Mouse (Mus musculus): ENCODE measurements around the gene Pacs2. TPM values are rescaled to one million over a fixed set of nuclear protein-coding genes. Genes with fewer than 3 reads are reported as not detected.

Gene Pacs2
- polyA plus RNA-seq, 1 experiment from 2014 or later = 11.7 TPM

- no peaks in the 10 kb centered on the region for H3K27me3 ChIP-seq (replicated peaks)
- ATAC-seq = peak; percentile 53
- peaks cover 7% of the 10 kb centered on the region; the same call in 1 of the 2 replicates for H3K4me1 ChIP-seq (replicated peaks)
- peaks cover 26% of the 10 kb centered on the region for H3K36me3 ChIP-seq
- WGBS = 41% methylated on average over 9 of the region's 9 CpGs
- H3K27ac ChIP-seq = peak overlapping the region; percentile 54
- H3K9ac ChIP-seq = no peak overlapping the region
- no peak overlapping the region for H3K4me2 ChIP-seq (replicated peaks)
- no peak overlapping the region for H3K4me3 ChIP-seq (replicated peaks)
- no peaks in the 10 kb centered on the region for H3K9me3 ChIP-seq
Observed at GRCm38 (mm10) chr12:113051628-113052403, 37.5 kb downstream of the Pacs2 start.

- Histone ChIP-seq H3K36me3 (peaks cover 34% of the 10 kb centered on the region), H3K9me3 (no peaks in the 10 kb centered on the region), H3K27me3 (replicated peaks) (no peaks in the 10 kb centered on the region), H3K4me2 (replicated peaks) (no peak overlapping the region), H3K9ac (no peak overlapping the region), H3K27ac (no peak overlapping the region), H3K4me1 (replicated peaks) (peaks cover 6% of the 10 kb centered on the region; the same call in 1 of the 2 replicates), H3K4me3 (replicated peaks) (no peak overlapping the region)
- 89% methylated on average over 8 of the region's 8 CpGs for WGBS
- ATAC-seq = no peak
Observed at GRCm38 (mm10) chr12:113056089-113056488, 41.8 kb downstream of the Pacs2 start.

- ATAC-seq = 0 out of 2 replicates have a peak, but pooled peaks have one; percentile 10
- Histone ChIP-seq H3K4me1 (replicated peaks) (no peaks in the 10 kb centered on the region), H3K4me2 (replicated peaks) (no peak overlapping the region), H3K36me3 (peaks cover 33% of the 10 kb centered on the region), H3K4me3 (replicated peaks) (no peak overlapping the region), H3K9ac (no peak overlapping the region), H3K27ac (no peak overlapping the region), H3K27me3 (replicated peaks) (no peaks in the 10 kb centered on the region), H3K9me3 (no peaks in the 10 kb centered on the region)
- 95% methylated on average over 5 of the region's 5 CpGs for WGBS
Observed at GRCm38 (mm10) chr12:113060178-113060577, 45.9 kb downstream of the Pacs2 start.

- Histone ChIP-seq H3K9me3 (no peaks in the 10 kb centered on the region), H3K27ac (no peak overlapping the region), H3K4me3 (replicated peaks) (no peak overlapping the region), H3K9ac (no peak overlapping the region), H3K27me3 (replicated peaks) (no peaks in the 10 kb centered on the region), H3K36me3 (peaks cover 33% of the 10 kb centered on the region), H3K4me2 (replicated peaks) (no peak overlapping the region), H3K4me1 (replicated peaks) (no peaks in the 10 kb centered on the region)
- ATAC-seq = no peak
- 82% methylated on average over 9 of the region's 9 CpGs for WGBS
Observed at GRCm38 (mm10) chr12:113061606-113062005, 47.3 kb downstream of the Pacs2 start.

GRCm38 (mm10) chr12:113062201-113062600 is 47.9 kb downstream of the Pacs2 start:
- H3K36me3 ChIP-seq = peaks cover 32% of the 10 kb centered on the region
- WGBS = 83% methylated on average over 10 of the region's 10 CpGs

GRCm38 (mm10) chr12:113063700-113064099 is 49.4 kb downstream of the Pacs2 start:
- Histone ChIP-seq H3K27me3 (replicated peaks) (no peaks in the 10 kb centered on the region), H3K9me3 (no peaks in the 10 kb centered on the region), H3K4me3 (replicated peaks) (no peak overlapping the region), H3K9ac (no peak overlapping the region), H3K36me3 (peaks cover 28% of the 10 kb centered on the region), H3K4me1 (replicated peaks) (no peaks in the 10 kb centered on the region), H3K27ac (no peak overlapping the region), H3K4me2 (replicated peaks) (no peak overlapping the region)
- WGBS = 89% methylated on average over 7 of the region's 7 CpGs
- ATAC-seq = no peak

More at GRCm38 (mm10) chr12:113062201-113062600, 47.9 kb downstream of the Pacs2 start:
- Histone ChIP-seq H3K4me1 (replicated peaks) (no peaks in the 10 kb centered on the region), H3K27me3 (replicated peaks) (no peaks in the 10 kb centered on the region), H3K9ac (no peak overlapping the region), H3K27ac (no peak overlapping the region), H3K4me2 (replicated peaks) (no peak overlapping the region), H3K9me3 (no peaks in the 10 kb centered on the region), H3K4me3 (replicated peaks) (no peak overlapping the region)
- ATAC-seq = no peak

- ATAC-seq = no peak
- H3K4me1 ChIP-seq (replicated peaks) = no peaks in the 10 kb centered on the region
- no peaks in the 10 kb centered on the region for H3K27me3 ChIP-seq (replicated peaks)
- no peak overlapping the region for H3K4me3 ChIP-seq (replicated peaks)
- 91% methylated on average over 7 of the region's 7 CpGs for WGBS
- no peak overlapping the region for H3K4me2 ChIP-seq (replicated peaks)
- no peak overlapping the region for H3K9ac ChIP-seq
- no peaks in the 10 kb centered on the region for H3K9me3 ChIP-seq
- 0 out of 2 replicates have a peak, but pooled peaks cover 15% of the 10 kb centered on the region for H3K36me3 ChIP-seq
- no peak overlapping the region for H3K27ac ChIP-seq
Observed at GRCm38 (mm10) chr12:113068002-113068401, 53.7 kb downstream of the Pacs2 start.

GRCm38 (mm10) chr12:113069389-113069788 is 55.1 kb downstream of the Pacs2 start:
- Histone ChIP-seq H3K4me3 (replicated peaks) (no peak overlapping the region), H3K27me3 (replicated peaks) (no peaks in the 10 kb centered on the region), H3K4me1 (replicated peaks) (peaks cover 8% of the 10 kb centered on the region), H3K9ac (no peak overlapping the region), H3K36me3 (0 out of 2 replicates have a peak, but pooled peaks cover 15% of the 10 kb centered on the region), H3K27ac (no peak overlapping the region), H3K9me3 (no peaks in the 10 kb centered on the region), H3K4me2 (replicated peaks) (no peak overlapping the region)
- 90% methylated on average over 6 of the region's 6 CpGs for WGBS
- no peak for ATAC-seq

- Histone ChIP-seq H3K4me3 (replicated peaks) (no peak overlapping the region), H3K9me3 (no peaks in the 10 kb centered on the region), H3K36me3 (0 out of 2 replicates have a peak, but pooled peaks cover 15% of the 10 kb centered on the region), H3K27me3 (replicated peaks) (no peaks in the 10 kb centered on the region), H3K27ac (no peak overlapping the region), H3K4me2 (replicated peaks) (no peak overlapping the region), H3K4me1 (replicated peaks) (peaks cover 17% of the 10 kb centered on the region), H3K9ac (no peak overlapping the region)
- ATAC-seq = no peak
- 89% methylated on average over 6 of the region's 6 CpGs for WGBS
Observed at GRCm38 (mm10) chr12:113071321-113071720, 57.0 kb downstream of the Pacs2 start.

- Histone ChIP-seq H3K27ac (no peak overlapping the region), H3K4me3 (replicated peaks) (no peak overlapping the region), H3K27me3 (replicated peaks) (no peaks in the 10 kb centered on the region), H3K9me3 (no peaks in the 10 kb centered on the region), H3K36me3 (0 out of 2 replicates have a peak, but pooled peaks cover 15% of the 10 kb centered on the region), H3K4me1 (replicated peaks) (peaks cover 17% of the 10 kb centered on the region), H3K9ac (no peak overlapping the region), H3K4me2 (replicated peaks) (no peak overlapping the region)
- WGBS = 78% methylated on average over 6 of the region's 6 CpGs
- no peak for ATAC-seq
Observed at GRCm38 (mm10) chr12:113071827-113072226, 57.5 kb downstream of the Pacs2 start.

GRCm38 (mm10) chr12:113073420-113074328 is 59.4 kb downstream of the Pacs2 start:
- Histone ChIP-seq H3K36me3 (0 out of 2 replicates have a peak, but pooled peaks cover 10% of the 10 kb centered on the region), H3K27me3 (replicated peaks) (no peaks in the 10 kb centered on the region), H3K4me2 (replicated peaks) (peak overlapping the region; percentile 81), H3K4me1 (replicated peaks) (peaks cover 17% of the 10 kb centered on the region), H3K9me3 (no peaks in the 10 kb centered on the region), H3K27ac (peak overlapping the region; percentile 85), H3K4me3 (replicated peaks) (peak overlapping the region; percentile 41), H3K9ac (peak overlapping the region; percentile 56)
- 9% methylated on average over 15 of the region's 15 CpGs for WGBS
- peak; percentile 56 for ATAC-seq
